Mouse (Mus musculus): ENCODE results near the gene Esrrg. TPM values are rescaled to one million over a fixed set of nuclear protein-coding genes. Genes with fewer than 3 reads are reported as not detected.

The Esrrg gene
- total RNA-seq, 2 experiments from 2014 or later = 9.1 to 9.3 TPM

- no peak for DNase-seq (ENCODE audit: low spot score in 2 of 2)
These were observed 531.6 kb downstream of the Esrrg start for GRCm38 (mm10) chr1:188140221-188140620.

- DNase-seq (ENCODE audit: low spot score in 2 of 2) = no peak
These were observed 539.0 kb downstream of the Esrrg start for GRCm38 (mm10) chr1:188147381-188148156.

- DNase-seq (ENCODE audit: low spot score in 2 of 2) = no peak
These were observed 542.5 kb downstream of the Esrrg start for GRCm38 (mm10) chr1:188151066-188151465.

GRCm38 (mm10) chr1:188152011-188152410 lies 543.4 kb downstream of the Esrrg start:
- DNase-seq (ENCODE audit: low spot score in 2 of 2) = no peak

GRCm38 (mm10) chr1:188153665-188154064 lies 545.1 kb downstream of the Esrrg start:
- DNase-seq (ENCODE audit: low spot score in 2 of 2) = no peak

GRCm38 (mm10) chr1:188154466-188155110 lies 546.0 kb downstream of the Esrrg start:
- no peak for DNase-seq (ENCODE audit: low spot score in 2 of 2)

- no peak for DNase-seq (ENCODE audit: low spot score in 2 of 2)
These were observed 546.7 kb downstream of the Esrrg start for GRCm38 (mm10) chr1:188155135-188155779.

GRCm38 (mm10) chr1:188156520-188156919 lies 547.9 kb downstream of the Esrrg start:
- no peak for DNase-seq (ENCODE audit: low spot score in 2 of 2)

- DNase-seq (ENCODE audit: low spot score in 2 of 2) = no peak
These were observed 548.8 kb downstream of the Esrrg start for GRCm38 (mm10) chr1:188157237-188157955.

GRCm38 (mm10) chr1:188158675-188159074 lies 550.1 kb downstream of the Esrrg start:
- no peak for DNase-seq (ENCODE audit: low spot score in 2 of 2)

GRCm38 (mm10) chr1:188159108-188159507 lies 550.5 kb downstream of the Esrrg start:
- DNase-seq (ENCODE audit: low spot score in 2 of 2) = no peak

GRCm38 (mm10) chr1:188163058-188163457 lies 554.5 kb downstream of the Esrrg start:
- DNase-seq (ENCODE audit: low spot score in 2 of 2) = no peak

- no peak for DNase-seq (ENCODE audit: low spot score in 2 of 2)
These were observed 555.7 kb downstream of the Esrrg start for GRCm38 (mm10) chr1:188164251-188164650.

GRCm38 (mm10) chr1:188173859-188174258 lies 565.3 kb downstream of the Esrrg start:
- no peak for DNase-seq (ENCODE audit: low spot score in 2 of 2)

- no peak for DNase-seq (ENCODE audit: low spot score in 2 of 2)
These were observed 574.4 kb downstream of the Esrrg start for GRCm38 (mm10) chr1:188182951-188183350.

- DNase-seq (ENCODE audit: low spot score in 2 of 2) = no peak
These were observed 578.0 kb downstream of the Esrrg start for GRCm38 (mm10) chr1:188186440-188187117.

- no peak for DNase-seq (ENCODE audit: low spot score in 2 of 2)
These were observed 584.4 kb downstream of the Esrrg start for GRCm38 (mm10) chr1:188192971-188193370.

- no peak for DNase-seq (ENCODE audit: low spot score in 2 of 2)
These were observed 598.8 kb downstream of the Esrrg start for GRCm38 (mm10) chr1:188207421-188207820.

GRCm38 (mm10) chr1:188209025-188209424 lies 600.4 kb downstream of the Esrrg start:
- DNase-seq (ENCODE audit: low spot score in 2 of 2) = no peak

GRCm38 (mm10) chr1:188214885-188215611 lies 606.5 kb downstream of the Esrrg start:
- no peak for DNase-seq (ENCODE audit: low spot score in 2 of 2)

Data from gastrocnemius, postnatal 4 days (tissue).